Mouse (Mus musculus) embryonic facial prominence, embryonic 11.5 days (tissue): ENCODE measurements around the gene Dhps. TPM values are rescaled to one million over a fixed set of nuclear protein-coding genes. Genes with fewer than 3 reads are reported as not detected.

Experiments
- ATAC-seq: fragments of 200-750 bp; cut with Nextera tagmentation; replicated peaks from 2 replicates; pipeline ENCODE4 v1.8.0; 2017; ENCODE audit warnings: low read depth; ENCODE audit not compliant: insufficient number of reproducible peaks, low FRiP score, low TSS enrichment
- DNase-seq: peaks from one replicate; pipeline ENCODE4 v3.0.0-alpha.2; 2015; ENCODE audit warnings: low spot score
- H3K27ac ChIP-seq: fragments of 300-500 bp; sonication (generic); replicated peaks from 2 replicates; pipeline ENCODE4 v1.5.1; 2014; ENCODE audit warnings: mild to moderate bottlenecking, low read depth, low read length, control low read depth
- H3K27me3 ChIP-seq: fragments of 300-500 bp; sonication (generic); 2 replicates; pipeline ENCODE4 v1.6.1; 2014; ENCODE audit warnings: mild to moderate bottlenecking, low read length, moderate library complexity, mixed read lengths; ENCODE audit not compliant: control insufficient read depth, insufficient read depth
- H3K36me3 ChIP-seq: fragments of 300-500 bp; sonication (generic); replicated peaks from 2 replicates; pipeline ENCODE4 v1.6.1; 2014; ENCODE audit warnings: low read depth, mild to moderate bottlenecking, low read length, moderate library complexity, mixed read lengths; ENCODE audit not compliant: control insufficient read depth, insufficient read depth
- H3K4me1 ChIP-seq: fragments of 300-500 bp; sonication (generic); 2 replicates; pipeline ENCODE4 v1.6.1; 2014; ENCODE audit warnings: low read length, mixed read lengths; ENCODE audit not compliant: control insufficient read depth, insufficient read depth
- H3K4me2 ChIP-seq: fragments of 300-500 bp; sonication (generic); 2 replicates; pipeline ENCODE4 v1.6.1; 2014; ENCODE audit warnings: low read depth, mild to moderate bottlenecking, control low read depth, low read length, moderate library complexity
- H3K4me3 ChIP-seq: fragments of 300-500 bp; sonication (generic); 2 replicates; pipeline ENCODE4 v1.5.1; 2014; ENCODE audit warnings: low read depth, low read length, control low read depth
- H3K9ac ChIP-seq: fragments of 300-500 bp; sonication (generic); replicated peaks from 2 replicates; pipeline ENCODE4 v1.6.1; 2014; ENCODE audit warnings: mild to moderate bottlenecking, control low read depth, low read length
- H3K9me3 ChIP-seq: fragments of 300-500 bp; sonication (generic); replicated peaks from 2 replicates; pipeline ENCODE4 v1.6.1; 2016; ENCODE audit warnings: mild to moderate bottlenecking, low read length, inconsistent platforms, mixed read lengths; ENCODE audit not compliant: control insufficient read depth
- WGBS: fragments of 180-500 bp; shearing (Covaris S2); extraction: QIAGEN DNeasy Blood & Tissue Kit; methylation state at CpG from one replicate; pipeline ENCODE4 v1.1.7; 2014; 5-methylcytosine and 5-hydroxymethylcytosine counted together
- polyA plus RNA-seq: library from polyadenylated mRNA; unstranded; fragments of >200 nt; fragmentation: Nextera tagmentation; extraction: Ambion mirVana; gene quantifications from 2 replicates; pipeline ENCODE4 v1.2.1, GENCODE M21; 2014

Dhps gene
- polyA plus RNA-seq, 1 experiment from 2014 or later = 61.9 TPM

- Histone ChIP-seq H3K4me2 (no peak overlapping the region), H3K9ac (no peak overlapping the region), H3K4me1 (peaks cover 3% of the 10 kb centered on the region; the same call in 1 of the 2 replicates), H3K36me3 (no peaks in the 10 kb centered on the region; the same call in 1 of the 2 replicates), H3K4me3 (no peak overlapping the region), H3K9me3 (no peaks in the 10 kb centered on the region), H3K27ac (no peak overlapping the region), H3K27me3 (no peaks in the 10 kb centered on the region)
- ATAC-seq = no peak
- no peak for DNase-seq
- 84% methylated on average over 4 of the region's 4 CpGs for WGBS
Observed at GRCm38 (mm10) chr8:85032622-85033311, 38.8 kb upstream of the Dhps start.

- no peak overlapping the region for H3K4me2 ChIP-seq
- H3K27me3 ChIP-seq = no peaks in the 10 kb centered on the region
- H3K27ac ChIP-seq = no peak overlapping the region
- WGBS = 57% methylated on average over 1 of the region's 1 CpGs
- peaks cover 3% of the 10 kb centered on the region for H3K4me1 ChIP-seq
- no peak overlapping the region for H3K4me3 ChIP-seq
- H3K36me3 ChIP-seq = no peaks in the 10 kb centered on the region; the same call in 1 of the 2 replicates
- ATAC-seq (no peak), DNase-seq (no peak)
- no peaks in the 10 kb centered on the region for H3K9me3 ChIP-seq
- H3K9ac ChIP-seq = no peak overlapping the region
Observed at GRCm38 (mm10) chr8:85033867-85034266, 37.7 kb upstream of the Dhps start.

- Histone ChIP-seq H3K9me3 (no peaks in the 10 kb centered on the region), H3K27me3 (no peaks in the 10 kb centered on the region), H3K9ac (0 out of 2 replicates have a peak overlapping the region, but pooled peaks have one; percentile 22), H3K36me3 (no peaks in the 10 kb centered on the region; the same call in 1 of the 2 replicates), H3K4me3 (peak overlapping the region; percentile 83), H3K27ac (no peak overlapping the region), H3K4me1 (peaks cover 3% of the 10 kb centered on the region), H3K4me2 (peak overlapping the region; percentile 75)
- peak; percentile 89 for DNase-seq
- 4% methylated on average over 13 of the region's 13 CpGs for WGBS
- ATAC-seq = no peak
Observed at GRCm38 (mm10) chr8:85034764-85035163, 36.8 kb upstream of the Dhps start.

GRCm38 (mm10) chr8:85035165-85035727 is 36.3 kb upstream of the Dhps start:
- DNase-seq (no peak), ATAC-seq (no peak)
- Histone ChIP-seq H3K4me3 (peak overlapping the region; percentile 83), H3K27ac (no peak overlapping the region), H3K4me1 (peaks cover 3% of the 10 kb centered on the region), H3K27me3 (no peaks in the 10 kb centered on the region), H3K36me3 (no peaks in the 10 kb centered on the region; the same call in none of the 2 replicates), H3K9ac (peak overlapping the region; percentile 76; the same call in 1 of the 2 replicates), H3K4me2 (peak overlapping the region; percentile 75), H3K9me3 (no peaks in the 10 kb centered on the region)
- 6% methylated on average over 12 of the region's 12 CpGs for WGBS

- H3K9ac ChIP-seq = peak overlapping the region; percentile 76
- no peaks in the 10 kb centered on the region for H3K27me3 ChIP-seq
- DNase-seq = peak; percentile 41
- H3K4me3 ChIP-seq = peak overlapping the region; percentile 83
- under 1% methylated on average over 15 of the region's 15 CpGs for WGBS
- peak overlapping the region; percentile 75 for H3K4me2 ChIP-seq
- peaks cover 4% of the 10 kb centered on the region for H3K36me3 ChIP-seq
- H3K4me1 ChIP-seq = peaks cover 3% of the 10 kb centered on the region
- no peaks in the 10 kb centered on the region for H3K9me3 ChIP-seq
- H3K27ac ChIP-seq = peak overlapping the region; percentile 61
- 0 out of 2 replicates have a peak, but pooled peaks have one; percentile 12 for ATAC-seq
Observed at GRCm38 (mm10) chr8:85035728-85036310, 35.7 kb upstream of the Dhps start.

GRCm38 (mm10) chr8:85036381-85036717 is 35.2 kb upstream of the Dhps start:
- no peak for DNase-seq
- WGBS = 0% methylated on average over 9 of the region's 9 CpGs
- H3K27ac ChIP-seq = peak overlapping the region; percentile 61
- ATAC-seq = peak; percentile 19
- H3K9me3 ChIP-seq = no peaks in the 10 kb centered on the region
- H3K4me3 ChIP-seq = peak overlapping the region; percentile 83
- peaks cover 4% of the 10 kb centered on the region for H3K36me3 ChIP-seq
- no peaks in the 10 kb centered on the region for H3K27me3 ChIP-seq
- H3K9ac ChIP-seq = peak overlapping the region; percentile 76
- H3K4me1 ChIP-seq = peaks cover 3% of the 10 kb centered on the region
- peak overlapping the region; percentile 75 for H3K4me2 ChIP-seq

- peak; percentile 84 for ATAC-seq
- Histone ChIP-seq H3K9me3 (no peaks in the 10 kb centered on the region), H3K4me1 (peaks cover 3% of the 10 kb centered on the region), H3K27ac (peak within 1 kb of the TSS; percentile 99), H3K27me3 (no peaks in the 10 kb centered on the region), H3K4me3 (peak within 1 kb of the TSS; percentile 83), H3K36me3 (peaks cover 4% of the 10 kb centered on the region), H3K9ac (peak within 1 kb of the TSS; percentile 92), H3K4me2 (peak within 1 kb of the TSS; percentile 84)
- WGBS = under 1% methylated on average over 52 of the region's 59 CpGs
- peak; percentile 97 for DNase-seq
Observed at GRCm38 (mm10) chr8:85036718-85037365, 34.7 kb upstream of the Dhps start, which contains the start of gene Tnpo2. Gene Tnpo2 (plus strand): TSS chr8:85036915.
